Mouse (Mus musculus): ENCODE measurements around the gene Zfp654.

The Zfp654 gene

DNA sequence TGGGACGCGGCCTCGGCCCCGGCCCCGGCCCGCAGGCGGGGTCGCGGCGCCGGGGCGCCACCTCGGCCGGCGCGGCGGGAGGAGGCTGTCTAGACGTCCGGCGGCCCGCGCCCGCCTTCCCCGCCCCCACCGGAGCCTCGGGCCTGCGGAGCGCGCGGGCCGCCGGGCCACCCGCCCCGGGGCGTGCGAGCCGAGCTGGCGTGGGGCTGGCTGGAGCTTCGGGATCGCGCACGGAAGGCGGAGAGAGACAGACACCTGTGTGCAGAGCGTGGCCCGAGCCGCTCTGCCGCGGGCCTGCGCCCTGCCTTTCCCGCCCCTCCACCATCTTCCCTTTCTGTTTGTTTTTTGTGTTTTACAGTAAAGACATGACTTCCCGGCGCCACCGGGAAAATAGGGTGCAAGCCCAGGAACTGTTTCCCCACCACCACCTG lies 1.0 kb upstream of the Zfp654 start:
- DNase-seq, result peak; percentile 9

DNA sequence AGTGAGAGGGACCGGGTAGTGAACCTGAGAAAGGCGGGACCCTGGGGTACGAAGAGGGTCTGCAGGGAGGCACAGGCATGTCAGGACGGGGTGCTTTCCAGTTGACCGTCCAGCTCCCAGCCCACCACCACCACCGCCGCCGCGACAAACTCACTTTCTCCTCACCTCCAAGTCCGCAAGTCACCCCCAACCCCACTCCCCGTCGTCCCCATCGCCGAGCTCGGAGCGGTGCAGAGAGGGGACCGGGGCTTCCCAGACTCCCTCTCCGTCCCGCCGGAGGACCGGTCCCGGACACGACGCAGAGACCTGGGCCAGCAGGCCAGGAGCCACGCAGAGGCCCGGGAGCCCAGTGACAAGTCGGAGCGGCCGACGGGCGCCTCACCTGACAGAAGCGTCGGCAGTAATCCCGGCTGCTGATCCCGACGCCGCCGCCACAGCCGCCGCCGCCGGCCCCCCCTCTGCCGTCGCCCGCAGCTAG lies 328 bp downstream of the Zfp654 start:
- DNase-seq, result peak; percentile 14

DNA sequence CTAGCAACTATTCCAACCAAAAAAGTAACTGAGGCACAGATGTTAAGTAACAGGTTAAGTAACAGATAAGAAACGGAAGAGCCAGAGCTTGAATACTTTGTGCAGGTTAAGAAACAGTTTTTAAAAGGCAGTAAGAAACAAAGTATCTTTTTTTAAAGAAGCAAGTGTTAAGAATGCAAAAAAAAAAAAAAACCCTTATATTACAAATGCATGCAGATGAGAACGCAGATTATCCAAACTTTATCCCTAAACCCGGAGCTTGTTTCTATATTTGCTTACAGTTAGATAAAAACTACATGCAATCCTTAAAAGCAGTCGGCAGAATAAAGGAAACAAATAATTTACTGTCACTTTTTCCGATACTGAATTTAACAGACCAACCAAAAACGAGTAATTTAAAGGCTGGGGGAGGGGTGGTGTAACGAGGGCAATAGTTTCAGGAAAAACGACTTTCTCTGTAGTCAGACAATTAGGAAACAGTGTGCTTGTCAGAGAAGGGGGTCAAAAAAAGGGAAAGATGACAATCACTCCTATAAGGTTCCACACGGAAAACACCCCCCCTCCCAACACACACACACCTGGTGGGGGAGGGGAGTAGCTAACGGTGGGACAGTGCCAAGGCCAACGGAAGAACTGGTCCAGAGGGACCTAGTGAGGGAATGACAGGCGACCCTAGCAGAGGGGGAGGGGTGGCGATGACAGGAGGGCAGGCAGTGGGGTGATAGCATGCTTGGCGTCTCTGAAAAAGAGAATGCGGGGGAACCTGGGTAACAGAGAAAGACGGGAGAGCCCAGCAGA lies 966 bp downstream of the Zfp654 start:
- DNase-seq, result peak; percentile 17

DNA sequence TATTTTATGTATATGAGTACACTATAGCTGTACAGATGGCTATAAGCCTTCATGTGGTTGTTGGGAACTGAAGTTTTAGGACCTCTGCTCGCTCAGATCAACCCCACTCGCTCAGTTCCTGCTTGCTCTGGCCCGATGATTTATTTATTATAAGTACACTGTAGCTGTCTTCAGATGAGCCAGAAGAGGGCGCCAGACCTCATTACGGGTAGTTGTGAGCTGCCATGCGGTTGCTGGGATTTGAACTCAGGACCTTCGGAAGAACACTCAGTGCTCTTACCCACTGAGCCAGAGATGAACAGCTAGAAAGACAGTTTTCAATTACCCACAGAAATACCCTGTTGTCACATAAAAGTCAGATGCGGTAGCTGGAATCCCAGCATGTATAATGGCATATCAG lies 5.5 kb downstream of the Zfp654 start:
- no peak for DNase-seq

DNA sequence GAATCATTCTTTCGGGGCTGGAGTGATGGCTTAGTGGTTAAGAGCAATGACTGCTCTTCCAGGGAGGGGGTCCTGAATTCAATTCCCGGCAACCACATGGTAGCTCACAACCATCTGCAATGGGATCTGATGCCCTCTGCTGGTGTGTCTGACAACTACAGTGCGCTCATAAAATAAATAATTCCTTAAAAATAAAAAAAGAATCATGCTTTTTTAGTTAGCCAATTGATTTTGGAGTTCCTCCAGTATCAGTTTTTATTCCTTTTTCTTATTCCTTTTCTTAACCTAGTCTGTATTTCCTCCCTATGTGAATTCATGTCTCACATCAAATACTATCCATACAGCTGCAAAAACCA lies 9.1 kb downstream of the Zfp654 start:
- no peak for DNase-seq

DNA sequence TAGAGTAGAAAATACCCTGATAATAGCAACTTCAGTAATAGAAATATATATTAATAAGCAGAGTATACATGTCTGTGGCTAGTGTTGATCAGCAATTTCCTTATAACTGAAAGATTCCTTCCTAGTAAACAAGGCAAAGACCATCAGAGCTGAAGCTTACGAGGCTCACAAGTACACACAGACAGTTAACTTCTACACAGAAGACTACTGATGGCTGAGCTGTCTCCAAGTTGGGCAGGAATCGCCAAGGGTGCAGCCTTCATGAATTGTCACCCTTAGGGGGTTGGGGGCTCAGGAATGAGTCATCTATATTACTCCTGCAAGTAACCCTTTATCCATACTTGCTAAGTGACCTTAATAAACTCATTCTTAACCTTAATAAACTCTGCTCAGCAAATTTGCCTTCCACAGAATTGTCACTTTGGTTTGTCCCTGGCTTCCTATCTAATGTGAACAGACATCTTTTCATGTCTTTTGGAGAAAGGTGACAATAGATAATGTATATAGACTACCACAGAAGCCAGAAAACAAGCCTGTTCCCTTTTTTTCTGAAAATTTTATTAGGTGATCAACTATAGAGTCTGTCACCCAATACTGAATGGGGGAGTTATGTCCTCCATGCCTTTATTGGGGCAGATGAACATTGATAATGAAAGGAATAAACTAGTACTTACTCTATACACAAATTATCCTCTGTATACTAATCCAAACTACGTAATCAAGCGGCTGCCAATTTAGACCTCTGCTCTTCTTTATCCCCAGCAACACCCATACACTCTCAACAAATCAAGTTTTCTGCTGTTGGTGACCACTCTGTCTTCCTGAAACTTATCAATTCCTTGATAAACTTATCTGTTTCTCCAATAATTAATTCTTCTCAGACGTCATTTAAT lies 9.7 kb downstream of the Zfp654 start:
- DNase-seq, result no peak

DNA sequence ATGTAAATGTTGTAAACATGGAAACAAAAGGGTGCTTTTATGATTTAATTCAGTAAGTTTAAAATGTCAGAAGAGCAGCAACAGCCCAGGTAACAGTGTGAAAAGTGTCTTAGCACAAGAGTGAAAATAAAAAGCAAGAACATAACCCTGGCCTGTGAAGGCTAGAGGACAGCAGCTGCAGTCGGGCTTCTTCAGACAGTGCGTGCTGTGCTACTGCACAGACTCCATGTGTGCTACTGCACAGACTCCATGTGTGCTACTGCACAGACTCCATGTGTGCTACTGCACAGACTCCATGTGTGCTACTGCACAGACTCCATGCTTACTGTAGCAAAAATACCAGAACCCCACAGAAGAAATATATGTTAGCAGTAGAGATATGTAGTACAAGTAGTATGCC lies 14.7 kb downstream of the Zfp654 start:
- no peak for DNase-seq

DNA sequence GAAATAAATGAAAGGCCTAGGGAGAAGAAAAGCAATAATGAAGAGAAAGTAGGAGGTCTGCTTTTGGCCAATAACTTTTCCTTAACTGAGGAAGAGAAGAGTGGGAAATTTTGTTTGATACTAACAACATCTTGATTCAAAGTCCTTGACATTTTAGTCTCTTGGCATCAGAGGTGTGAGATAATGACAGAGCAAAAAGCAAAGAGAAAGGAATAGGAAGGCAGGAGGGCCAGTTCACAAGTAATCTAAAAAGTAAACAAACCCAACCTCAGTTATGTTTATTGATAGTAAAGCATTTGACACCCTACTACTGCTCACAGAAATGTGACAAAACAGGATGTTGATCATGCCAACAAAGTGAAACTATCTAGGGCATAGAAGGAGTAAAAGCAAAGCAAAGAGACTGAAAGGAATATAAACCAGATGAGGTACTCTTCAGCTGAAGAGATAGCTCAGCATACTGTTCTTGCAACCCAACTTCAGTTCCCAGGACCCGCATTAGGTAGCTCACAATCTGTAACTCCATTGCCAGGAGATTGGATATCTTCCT lies 15.4 kb downstream of the Zfp654 start:
- DNase-seq, result no peak

DNA sequence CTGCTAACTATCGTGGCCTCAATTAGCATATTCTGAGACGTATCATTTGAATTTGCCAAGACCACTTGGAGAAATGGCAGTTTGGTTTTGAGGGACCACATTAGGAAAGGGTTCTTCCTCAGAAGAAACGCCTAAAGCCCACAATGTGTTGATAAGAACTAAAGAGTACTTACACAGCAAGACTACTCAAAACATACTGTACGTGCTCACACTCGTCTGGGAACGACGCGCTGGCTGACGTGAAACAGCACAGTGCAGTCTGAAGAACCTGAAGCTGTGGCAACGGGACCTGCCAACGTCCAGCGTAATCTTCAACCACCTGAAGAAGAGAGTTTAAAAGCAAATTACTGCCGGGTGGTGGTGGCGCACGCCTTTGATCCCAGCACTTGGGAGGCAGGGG lies 21.2 kb downstream of the Zfp654 start:
- DNase-seq, result no peak

DNA sequence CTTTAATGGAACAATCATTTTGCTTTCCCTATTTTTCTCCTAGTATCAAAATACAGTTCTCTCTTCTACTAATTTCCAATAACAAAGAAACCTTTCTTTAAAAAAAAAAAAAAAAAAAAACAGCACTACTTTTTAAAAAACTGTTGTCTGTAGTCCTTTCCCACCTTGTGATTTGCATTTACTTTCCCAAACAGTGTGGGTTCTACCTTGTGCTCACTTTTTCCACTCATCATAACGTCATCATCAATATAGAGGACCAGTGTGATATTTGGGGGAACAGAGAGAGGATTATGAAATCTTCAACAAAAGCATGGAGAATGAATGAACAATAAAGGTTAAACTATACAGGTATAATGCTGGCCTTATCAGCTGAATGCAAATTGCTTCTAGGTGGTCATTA lies 27.0 kb downstream of the Zfp654 start:
- no peak for DNase-seq

DNA sequence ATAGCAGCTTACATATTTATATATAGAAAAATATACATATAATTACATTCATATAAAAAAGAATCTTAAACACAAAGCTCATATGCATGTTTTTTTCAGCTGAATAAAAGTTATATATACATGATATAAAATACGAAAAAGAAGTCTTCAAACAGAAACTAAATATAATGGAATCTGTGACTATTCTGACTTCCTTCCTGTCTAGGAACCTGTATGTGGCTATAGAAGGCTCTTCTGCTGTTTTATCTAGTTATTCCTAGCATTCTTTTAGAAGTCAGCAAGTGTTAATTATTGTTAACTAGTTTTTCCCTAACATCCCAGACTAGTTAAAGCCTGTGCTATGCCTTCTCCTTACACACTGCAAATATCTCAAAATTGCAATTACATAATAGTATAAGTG lies 27.6 kb downstream of the Zfp654 start:
- no peak for DNase-seq

DNA sequence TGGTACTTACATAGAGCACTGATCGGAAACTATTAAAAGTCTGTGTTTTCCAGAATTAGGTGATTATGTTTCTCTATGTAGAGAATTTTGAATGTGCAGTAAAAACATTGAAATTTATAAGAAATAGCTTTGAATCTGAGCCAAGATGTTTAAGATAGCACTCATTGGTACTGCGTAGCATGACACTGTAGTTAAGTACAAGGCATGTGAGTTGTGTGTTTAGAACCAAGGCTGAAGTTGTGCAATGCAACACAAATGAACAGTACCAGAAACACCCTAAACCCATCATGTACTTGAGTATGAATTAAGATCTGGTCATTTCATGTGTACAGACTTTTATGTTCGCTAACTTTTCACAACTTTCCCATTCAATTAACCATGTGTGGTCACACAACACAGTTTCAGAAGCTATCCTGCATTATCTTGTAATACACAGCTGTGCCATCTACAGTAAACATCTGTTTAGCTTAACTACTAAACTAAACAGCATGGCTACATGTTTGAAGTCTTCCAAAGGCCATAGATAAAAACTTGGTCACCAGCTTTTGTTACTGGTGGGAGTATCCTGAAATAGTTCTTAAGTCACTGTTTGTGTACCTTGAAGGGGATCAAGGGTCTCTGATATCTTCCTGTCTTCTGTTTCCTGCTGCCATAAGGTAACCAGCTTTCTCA lies 34.2 kb downstream of the Zfp654 start:
- DNase-seq, result no peak

DNA sequence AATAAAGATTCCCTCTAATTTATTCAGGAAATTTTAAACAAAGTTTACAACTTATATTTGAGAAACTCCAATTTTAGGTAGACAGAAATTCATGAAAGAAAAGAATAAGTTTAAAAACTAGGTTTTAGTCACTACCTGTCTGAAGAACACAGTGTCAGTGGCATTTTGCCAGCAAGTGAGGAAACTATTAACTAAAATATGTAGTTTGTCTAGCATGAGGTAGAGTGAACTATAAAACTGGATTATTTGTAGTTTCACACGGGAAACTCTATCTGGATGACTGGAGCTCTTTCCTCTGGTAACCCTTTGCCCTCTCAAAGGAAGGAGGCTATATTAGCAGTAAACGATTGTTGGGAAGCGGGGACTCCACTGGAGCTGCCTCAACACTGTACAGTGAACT lies 48.4 kb downstream of the Zfp654 start:
- no peak for DNase-seq

DNA sequence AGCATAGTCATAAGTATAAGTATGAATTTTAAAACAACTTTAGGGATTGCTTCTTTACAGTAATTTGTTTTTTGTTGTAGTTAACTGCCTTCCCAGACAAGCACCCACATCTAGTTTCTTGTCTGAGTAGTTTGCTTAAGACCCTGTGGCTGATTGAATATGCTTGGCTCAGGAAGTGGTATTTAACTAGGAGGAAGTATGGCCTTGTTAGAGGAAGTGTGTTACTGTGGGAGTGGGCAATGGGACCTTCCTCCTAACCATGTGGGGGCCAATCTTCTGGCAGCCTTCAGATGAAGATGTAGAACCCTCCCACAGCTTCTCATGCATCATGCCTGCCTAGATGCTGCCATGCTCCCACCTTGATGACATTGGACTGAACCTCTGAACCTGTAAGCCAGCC lies 49.8 kb downstream of the Zfp654 start:
- DNase-seq, result no peak

DNA sequence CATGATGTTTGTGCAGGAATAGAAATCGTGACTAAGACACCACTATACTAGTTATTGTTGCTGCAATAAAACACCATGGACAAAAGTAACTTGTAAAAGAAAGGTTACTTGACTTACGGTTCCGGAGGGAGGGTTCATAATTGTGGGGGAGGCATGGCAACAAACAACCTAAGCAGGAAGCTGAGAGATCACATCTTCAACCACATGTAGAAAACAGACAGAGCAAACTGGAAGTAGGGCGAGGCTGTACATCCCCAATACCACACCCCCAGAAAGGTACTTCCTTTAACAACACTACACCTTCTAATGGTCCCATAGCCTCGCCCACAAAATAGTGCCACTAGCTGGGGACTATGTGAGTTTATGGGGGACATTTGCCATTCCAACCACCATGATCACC lies 51.1 kb downstream of the Zfp654 start:
- DNase-seq, result no peak

DNA sequence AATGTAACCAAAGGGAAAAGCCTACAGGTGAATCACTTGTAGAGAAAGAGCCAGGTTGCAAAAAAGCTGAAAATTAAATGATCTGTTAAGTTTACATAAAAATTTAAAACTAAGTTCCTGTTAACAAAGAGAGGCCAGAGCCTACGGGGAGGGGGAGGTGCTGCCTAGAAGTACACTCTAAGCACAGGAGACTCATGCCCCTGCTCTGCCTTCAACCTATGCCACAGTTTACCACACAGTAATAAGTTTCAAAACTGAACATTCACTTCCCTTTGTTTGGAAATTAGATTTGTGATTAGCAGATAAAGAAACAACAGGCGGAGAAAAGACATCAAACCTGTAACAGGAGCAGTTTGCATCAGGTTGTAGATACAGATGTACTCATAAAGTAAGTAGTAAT lies 56.6 kb downstream of the Zfp654 start:
- DNase-seq, result no peak

DNA sequence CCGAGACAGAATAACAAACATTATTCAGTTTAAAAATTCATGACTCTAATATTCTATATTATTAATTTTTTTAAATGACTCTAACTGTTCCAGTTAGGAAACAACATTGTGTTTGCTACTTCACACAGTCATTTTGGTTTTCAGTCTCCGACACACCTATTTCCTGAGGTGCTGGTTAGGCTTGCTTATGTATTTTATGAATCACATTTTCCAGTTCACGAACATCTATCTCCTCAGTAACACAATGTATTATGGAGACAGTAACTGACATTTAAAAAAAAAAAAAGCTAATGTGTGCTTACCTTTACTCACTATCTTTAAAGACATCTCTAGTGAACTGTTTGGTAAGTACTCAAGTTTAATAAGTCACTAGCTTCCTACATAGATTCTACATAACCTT lies 61.7 kb downstream of the Zfp654 start:
- DNase-seq, result no peak

DNA sequence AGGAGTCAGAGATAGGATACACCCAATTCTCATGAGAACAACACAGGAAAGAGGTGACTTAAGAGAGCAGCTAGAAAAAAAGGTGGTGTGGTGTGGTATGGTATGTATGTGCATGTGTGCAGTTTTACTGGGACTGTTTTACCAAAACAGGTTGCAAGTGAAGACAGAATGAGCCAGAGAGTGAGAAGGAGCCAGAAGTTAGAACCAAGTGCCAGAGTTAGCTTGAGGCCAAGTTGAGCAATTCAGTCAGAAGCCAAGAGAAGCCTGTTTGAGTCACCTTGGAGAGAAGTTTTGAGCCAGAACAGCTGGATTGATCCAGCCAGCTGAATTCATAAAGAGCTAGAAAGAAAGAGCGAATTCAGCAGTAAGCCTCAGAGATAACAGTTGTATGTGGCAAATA lies 75.9 kb downstream of the Zfp654 start:
- no peak for DNase-seq

DNA sequence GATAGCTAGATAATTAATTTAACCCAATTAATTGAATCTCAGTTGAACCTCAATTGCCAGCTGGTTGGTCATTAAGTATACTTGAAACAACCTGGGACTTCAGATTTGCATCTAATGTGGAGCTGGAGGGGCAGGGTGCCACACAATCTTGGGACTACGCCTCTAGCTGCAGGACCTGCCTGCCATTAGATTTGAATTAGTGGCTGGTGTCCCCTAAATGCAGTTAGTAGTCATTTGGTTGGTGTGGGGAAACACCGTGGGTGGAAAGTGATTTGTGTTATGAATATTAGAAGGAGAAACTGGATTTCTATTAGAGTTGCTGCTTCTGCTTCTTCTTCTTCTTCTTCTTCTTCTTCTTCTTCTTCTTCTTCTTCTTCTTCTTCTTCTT lies 80.0 kb downstream of the Zfp654 start:
- DNase-seq, result no peak

DNA sequence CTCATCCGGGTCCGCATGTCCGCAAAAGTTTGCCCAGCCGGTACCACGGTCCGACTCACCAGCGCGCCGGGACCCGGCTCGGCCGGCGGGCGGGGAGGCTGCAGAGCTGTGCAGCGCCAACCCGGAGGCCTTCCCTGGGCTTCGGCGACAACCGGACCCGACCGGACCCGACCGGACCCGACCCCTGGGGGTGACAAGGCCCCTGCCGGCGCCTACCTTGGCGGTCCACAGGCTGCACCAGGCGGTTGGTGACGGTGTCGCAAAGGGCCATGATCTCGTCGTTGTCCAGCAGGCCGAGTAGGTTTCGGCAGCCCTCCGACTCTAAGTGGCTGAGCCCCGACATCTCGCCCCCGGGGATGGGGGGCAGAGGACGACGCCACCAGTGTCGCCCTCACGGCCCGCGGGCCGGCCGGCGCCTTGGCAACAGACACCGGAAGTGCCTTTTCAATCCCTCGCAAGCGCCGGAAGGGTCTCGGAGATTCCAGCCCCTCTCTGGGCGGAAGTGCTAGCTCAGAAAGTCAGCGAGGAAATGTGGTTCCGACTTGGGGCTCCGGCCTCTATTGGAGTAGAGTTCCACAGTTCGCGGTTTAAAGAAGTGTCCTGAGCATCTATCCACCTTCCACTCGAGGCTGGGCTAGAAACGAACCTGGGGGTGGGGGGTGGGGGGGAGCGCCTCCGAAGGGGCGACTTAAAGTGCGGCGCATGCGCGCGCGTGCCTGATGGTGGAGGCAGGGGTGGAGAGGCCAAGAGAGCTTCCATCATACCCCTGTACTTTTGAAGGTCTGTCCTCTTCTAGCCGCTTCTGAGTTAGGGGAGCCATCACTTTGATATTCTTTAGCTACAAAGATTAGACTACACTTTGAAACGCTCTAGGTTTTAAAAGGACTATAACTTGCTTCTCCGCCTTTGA lies 80.7 kb downstream of the Zfp654 start, which contains the start of gene 4930453N24Rik:
Gene 4930453N24Rik (minus strand): TSS at position 641 of the 910 bp plus-strand sequence.
- DNase-seq, result peak; percentile 80

DNA sequence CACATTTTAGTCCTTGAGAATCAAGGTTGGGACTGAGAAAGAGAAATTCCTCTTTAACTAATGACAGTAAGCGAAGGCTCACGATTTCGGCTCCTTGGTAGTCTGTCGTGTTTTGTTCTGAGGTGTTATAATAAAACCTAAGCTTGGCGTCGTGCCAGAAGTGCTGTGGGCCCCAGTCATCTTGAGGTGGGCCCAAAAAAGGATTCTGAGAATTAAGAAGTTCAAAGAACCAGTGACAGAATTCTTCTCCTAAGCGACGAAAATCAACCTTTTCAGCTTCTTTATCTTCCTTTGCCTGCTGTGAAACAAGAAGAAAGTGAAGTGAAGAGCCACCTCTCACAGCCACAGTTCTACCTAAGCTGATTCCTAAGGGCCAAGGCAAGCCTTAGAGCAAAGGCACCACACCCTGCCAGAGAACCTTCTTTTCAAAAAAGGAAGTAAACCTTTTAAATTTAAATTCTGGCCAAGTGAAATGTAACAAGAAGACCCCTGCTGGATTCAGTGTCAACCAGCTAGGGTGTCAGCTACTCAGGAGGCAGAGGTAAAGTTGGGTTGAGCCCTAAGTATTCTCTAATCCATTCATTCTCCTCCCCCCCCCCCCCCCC lies 84.7 kb downstream of the Zfp654 start:
- DNase-seq, result no peak

DNA sequence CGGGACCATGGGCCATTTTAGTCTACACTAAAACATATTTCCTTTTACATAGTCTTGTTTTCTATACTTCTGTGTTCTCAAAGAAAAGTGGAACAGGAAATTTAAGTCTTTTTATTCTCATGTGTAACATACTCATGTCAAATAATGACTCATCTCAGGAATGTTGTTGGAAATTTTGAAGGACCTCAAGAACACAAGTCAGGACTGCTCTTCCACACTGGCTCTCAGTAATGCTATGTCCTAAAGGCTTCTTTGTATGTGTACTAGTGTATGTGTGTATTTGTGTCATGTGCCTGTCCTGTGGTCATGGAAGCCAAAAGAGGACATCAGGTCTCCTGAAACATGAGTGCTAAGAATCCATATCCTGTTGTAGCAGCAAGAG lies 92.2 kb downstream of the Zfp654 start:
- DNase-seq, result no peak
